Mouse (Mus musculus) kidney, adult 2 months (tissue): ENCODE data around the gene Gm13691.

Experiments used
- CTCF ChIP-seq: fragments of 200-500 bp; conservative IDR thresholded peaks from 2 replicates; pipeline ENCODE4 v1.5.1; 2011; ENCODE audit warnings: low read depth, mild to moderate bottlenecking, control low read depth, low read length, moderate library complexity, mixed read lengths; ENCODE audit not compliant: insufficient read depth, insufficient read length
- POLR2A ChIP-seq: fragments of 200-500 bp; IDR thresholded peaks from one replicate; pipeline ENCODE4 v1.6.1; 2011; ENCODE audit warnings: low read depth, low read length, control low read depth

DNA sequence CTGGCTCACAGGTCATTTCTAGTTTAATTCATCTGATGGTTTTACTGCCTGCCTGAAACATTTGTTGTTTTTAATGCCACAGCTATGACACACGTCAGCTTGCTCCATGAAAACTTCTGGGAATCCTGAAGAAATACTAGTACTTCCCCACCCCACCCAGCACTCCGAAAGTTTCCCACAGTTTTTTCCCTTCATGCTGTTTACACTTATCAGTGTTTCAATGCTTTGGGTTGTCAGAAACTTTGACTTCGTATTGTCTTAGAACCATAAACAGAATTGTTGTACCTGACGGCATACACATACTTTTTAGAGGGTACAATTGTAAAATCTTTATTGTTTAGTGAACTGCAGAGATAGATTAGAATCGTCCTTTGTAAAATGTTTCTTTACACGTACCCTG lies 48.9 kb downstream of the Gm13691 start:
- no peak for TF ChIP-seq POLR2A
- TF ChIP-seq CTCF, result no peak
